Mouse (Mus musculus) left cerebral cortex, adult 2 months (tissue): Measurements from ENCODE around the gene Gpnmb. TPM values are rescaled to one million over a fixed set of nuclear protein-coding genes. Genes with fewer than 3 reads are reported as not detected.

ENCODE experiments used
- DNase-seq, 2 experiments: peaks; one replicate each; pipeline ENCODE4 v3.0.0; 2021 to 2022; ENCODE audit warnings: low spot score in 2 of 2, mixed read lengths in 1 of 2; ENCODE audit errors: extremely low spot score in 1 of 2
- H3K27ac ChIP-seq: fragments of 200-600 bp; 2 replicates; pipeline ENCODE4 v1.8.1; 2022
- H3K4me3 ChIP-seq: fragments of 200-600 bp; 2 replicates; pipeline ENCODE4 v1.8.1; 2022
- CTCF ChIP-seq: fragments of 200-600 bp; IDR thresholded peaks from 2 replicates; pipeline ENCODE4 v1.8.1; 2022; ENCODE audit warnings: antibody characterized with exemption, mild to moderate bottlenecking, moderate library complexity
- intact Hi-C: fragments of 180-260 bp; cut with DNase I; formaldehyde crosslinking; loops from one replicate; pipeline ENCODE4 v1.15.1; 2025
- total RNA-seq, 2 experiments: library from RNA; stranded (reverse); gene quantifications; 2 replicates each; pipeline ENCODE4 v1.2.3; 2021

Gene Gpnmb
- total RNA-seq, 2 experiments from 2014 or later, result 1.3 to 2.5 TPM

DNA sequence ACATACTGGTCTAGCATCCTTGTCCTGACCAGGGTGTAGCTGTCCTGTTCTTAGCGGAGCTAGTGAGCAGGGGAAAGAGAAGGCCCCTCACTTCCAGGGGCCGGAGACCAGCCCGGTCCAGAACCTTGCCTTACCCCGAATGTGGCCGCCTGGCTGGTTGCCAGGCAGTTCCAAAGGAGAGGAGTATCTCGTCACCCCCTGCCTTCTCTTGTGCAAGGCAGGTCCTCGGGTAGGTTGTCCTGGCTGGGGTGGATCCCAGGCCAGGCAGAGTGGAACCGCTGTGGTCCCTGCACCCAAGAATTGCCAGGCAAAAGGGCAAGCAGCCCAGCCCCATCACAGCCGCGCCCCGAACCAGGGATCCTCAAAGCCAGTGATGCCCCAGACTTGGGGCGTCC, 919 bp downstream of the Gpnmb start:
- TF ChIP-seq CTCF, result no peak
- intact Hi-C loops, result no loop called here
- DNase-seq, result no peak
- no peak overlapping the region for H3K27ac ChIP-seq
- H3K4me3 ChIP-seq, result no peak overlapping the region

DNA sequence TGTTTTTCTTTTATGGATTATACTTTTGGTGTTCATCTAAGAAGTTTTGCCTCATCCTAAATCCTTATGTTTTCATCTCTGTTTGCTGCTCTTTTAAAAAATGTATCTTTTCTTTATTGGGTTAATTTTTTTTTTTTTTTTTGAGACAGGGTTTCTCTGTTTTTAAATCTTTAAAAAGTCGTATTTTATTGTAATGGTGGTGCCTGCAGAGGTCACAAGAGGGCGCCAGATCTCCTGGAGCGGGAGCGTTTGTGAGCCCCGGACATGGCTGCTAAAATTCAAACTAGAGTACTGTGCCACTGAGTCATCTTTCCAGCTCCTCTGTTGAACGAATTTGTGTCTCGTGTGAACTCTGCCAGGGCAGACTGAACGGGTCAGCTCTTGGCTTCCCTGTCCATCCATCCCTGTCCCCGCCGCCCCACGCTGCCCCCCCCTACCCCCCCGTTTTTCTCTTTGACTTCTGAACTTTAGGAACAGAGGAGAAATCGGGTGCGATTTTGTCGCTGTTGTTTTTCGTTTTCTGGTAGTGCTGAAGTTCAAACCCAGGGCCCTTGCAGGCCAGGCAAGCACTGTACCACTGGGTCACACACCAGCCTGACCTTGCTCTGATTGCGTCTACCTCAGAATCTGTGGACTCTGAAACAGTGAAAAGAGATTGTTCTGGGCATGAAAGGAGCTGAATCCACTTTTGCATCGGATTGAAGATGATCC, 3.3 kb downstream of the Gpnmb start:
- no peak overlapping the region for H3K4me3 ChIP-seq
- DNase-seq, result peak; percentile 53 to 60
- H3K27ac ChIP-seq, result no peak overlapping the region
- intact Hi-C loops, result no loop called here
- peak; percentile 78 for TF ChIP-seq CTCF

DNA sequence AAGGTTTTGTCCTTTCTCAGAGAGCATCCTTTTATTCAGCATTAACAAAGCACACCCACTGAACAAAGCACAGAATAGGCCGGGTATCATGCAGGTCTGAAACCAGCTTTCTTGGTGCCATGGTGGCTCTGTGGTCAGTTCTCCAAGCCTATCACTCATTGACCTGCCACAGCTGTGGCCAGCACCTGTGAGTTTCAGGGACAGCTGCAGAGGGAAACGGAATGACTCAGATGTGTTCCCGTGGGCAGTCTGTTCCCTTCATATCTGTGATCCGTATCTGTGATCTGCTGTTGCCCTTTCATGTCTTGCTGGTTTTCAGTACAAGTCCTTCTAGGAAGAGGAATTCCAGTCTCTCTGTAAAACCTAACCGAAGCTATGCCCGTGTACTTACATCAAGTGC, 10.2 kb downstream of the Gpnmb start:
- TF ChIP-seq CTCF, result no peak
- no peak for DNase-seq
- H3K4me3 ChIP-seq, result no peak overlapping the region
- H3K27ac ChIP-seq, result no peak overlapping the region
- intact Hi-C loops, result no loop called here

DNA sequence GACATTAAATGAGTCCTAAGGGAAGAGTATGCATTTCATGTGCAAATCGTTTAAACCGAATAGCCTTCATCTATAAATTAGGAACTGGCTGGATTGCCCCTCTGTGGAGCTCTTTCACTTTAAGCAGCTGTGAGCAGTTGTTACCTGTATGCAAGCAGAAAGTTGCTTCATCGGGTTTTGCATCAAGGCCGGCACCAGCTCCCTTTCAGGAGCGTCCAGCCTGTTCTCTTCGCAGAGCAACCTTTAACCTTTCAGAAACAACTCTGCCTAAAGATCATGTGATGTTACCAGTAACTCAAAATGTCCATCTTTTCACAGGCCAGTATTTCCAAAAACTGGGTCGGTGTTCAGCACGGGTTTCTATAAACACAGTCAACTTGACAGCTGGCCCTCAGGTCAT, 10.6 kb downstream of the Gpnmb start:
- no peak for DNase-seq
- Histone ChIP-seq H3K4me3 (no peak overlapping the region), H3K27ac (no peak overlapping the region)
- no peak for TF ChIP-seq CTCF
- intact Hi-C loops, result no loop called here

DNA sequence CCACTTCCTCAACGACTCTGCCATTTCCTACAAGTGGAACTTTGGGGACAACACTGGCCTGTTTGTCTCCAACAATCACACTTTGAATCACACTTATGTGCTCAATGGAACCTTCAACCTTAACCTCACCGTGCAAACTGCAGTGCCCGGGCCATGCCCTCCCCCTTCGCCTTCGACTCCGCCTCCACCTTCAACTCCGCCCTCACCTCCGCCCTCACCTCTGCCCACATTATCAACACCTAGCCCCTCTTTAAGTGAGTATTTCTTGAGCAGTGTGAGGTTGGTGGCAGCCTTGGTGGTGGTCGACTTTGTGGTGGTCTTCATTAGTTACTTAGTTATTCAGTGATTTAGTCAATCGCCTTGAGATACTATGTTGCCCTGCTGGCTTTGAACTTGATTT, 11.5 kb downstream of the Gpnmb start:
- Histone ChIP-seq H3K4me3 (no peak overlapping the region), H3K27ac (no peak overlapping the region)
- intact Hi-C loops, result no loop called here
- no peak for TF ChIP-seq CTCF
- no peak for DNase-seq

DNA sequence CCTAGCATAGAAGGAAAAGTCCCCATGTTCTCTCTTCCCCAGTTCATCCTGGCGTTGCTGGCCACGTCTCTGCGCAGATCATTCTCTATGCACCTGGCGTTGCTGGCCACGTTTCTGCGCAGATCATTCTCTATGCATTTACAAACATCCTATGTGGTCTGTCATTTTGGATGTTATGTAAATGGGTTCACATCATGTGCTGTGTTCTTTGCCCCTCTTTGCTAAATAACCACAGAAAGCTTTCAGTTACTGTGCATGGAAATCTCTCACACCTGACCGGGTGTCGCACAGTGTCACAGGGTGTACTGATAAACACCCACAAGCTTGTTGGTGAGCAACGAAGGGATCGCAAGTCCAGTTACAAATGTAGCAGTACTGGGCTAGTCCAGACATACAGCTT, 12.0 kb downstream of the Gpnmb start:
- no peak for TF ChIP-seq CTCF
- DNase-seq, result no peak
- no peak overlapping the region for H3K27ac ChIP-seq
- intact Hi-C loops, result no loop called here
- H3K4me3 ChIP-seq, result no peak overlapping the region

DNA sequence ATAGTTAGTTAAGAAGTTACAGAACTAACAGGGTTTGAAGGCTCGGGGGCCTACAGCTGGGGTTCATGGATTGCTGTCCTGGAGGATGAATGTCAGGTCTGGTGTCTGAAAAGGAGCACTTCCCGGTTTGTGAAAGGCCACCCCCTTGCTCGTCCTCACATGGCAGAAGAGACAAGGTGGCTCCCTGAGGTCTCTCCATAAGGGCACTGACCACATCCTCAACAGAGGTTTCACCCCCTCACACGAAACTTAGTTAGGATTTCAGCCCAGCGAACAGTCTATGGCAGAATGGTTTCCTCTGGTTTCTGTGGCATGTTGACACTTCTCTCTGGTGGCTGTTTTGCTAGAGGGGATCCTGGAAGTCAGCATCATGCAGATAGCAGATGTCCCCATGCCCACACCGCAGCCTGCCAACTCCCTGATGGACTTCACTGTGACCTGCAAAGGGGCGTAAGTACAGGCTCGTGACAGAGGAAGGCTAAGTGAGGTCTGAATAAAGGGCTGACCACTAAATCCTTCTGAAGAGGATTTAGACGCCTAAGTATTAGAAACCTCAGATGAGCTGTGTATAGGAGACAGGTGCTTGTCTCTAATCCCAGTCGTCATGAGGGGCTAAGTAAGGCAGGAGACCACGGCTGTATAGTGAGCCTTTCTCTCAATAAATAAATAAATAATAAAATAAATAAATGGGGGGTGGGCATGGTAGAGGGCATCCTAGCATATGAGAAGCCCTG, 14.5 kb downstream of the Gpnmb start:
- intact Hi-C loops, result no loop called here
- TF ChIP-seq CTCF, result no peak
- DNase-seq, result no peak
- no peak overlapping the region for H3K4me3 ChIP-seq
- H3K27ac ChIP-seq, result no peak overlapping the region

DNA sequence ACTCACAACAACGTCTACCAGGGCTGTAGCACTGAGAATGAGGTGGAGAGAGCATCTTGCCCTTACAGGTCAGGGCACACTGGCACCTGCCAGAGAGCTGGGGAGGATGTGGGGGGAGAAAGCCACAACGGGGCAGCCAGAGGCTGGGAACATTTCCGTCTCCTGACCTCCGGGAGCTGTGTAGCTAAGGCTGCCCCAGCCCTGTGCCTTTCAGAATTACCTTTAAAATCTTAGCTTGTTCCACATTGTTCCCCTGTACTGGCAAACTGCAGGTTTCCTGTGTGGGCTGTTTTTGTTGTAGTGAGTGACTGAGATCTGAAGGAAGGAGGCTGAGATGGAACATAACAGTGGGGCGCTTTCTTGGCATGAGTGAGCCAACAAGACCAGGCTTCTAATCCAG, 15.8 kb downstream of the Gpnmb start:
- no peak for TF ChIP-seq CTCF
- no peak for DNase-seq
- Histone ChIP-seq H3K4me3 (no peak overlapping the region), H3K27ac (no peak overlapping the region)
- intact Hi-C loops, result no loop called here

DNA sequence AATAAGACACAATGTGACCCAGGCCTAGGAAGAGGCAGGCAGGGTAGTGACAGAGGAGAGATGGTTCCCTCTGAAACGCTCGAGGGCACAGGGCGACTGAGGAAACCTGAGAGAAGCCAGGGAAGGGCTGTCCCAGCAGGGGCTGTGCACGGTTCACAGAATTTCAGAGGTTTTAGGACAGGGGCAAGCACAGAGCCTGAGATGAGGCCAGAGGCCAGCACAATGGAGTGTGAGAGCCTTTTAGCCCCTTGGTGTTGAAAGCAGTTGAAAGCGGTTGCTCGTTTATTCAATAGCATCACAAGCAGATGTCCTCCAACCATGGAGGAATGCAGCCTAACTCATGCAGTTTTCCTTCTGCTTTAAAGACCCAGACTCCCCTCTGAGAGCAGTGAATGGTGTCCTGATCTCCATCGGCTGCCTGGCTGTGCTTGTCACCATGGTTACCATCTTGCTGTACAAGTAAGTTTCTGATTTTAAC, 18.9 kb downstream of the Gpnmb start:
- no peak for DNase-seq
- no peak overlapping the region for H3K27ac ChIP-seq
- TF ChIP-seq CTCF, result no peak
- intact Hi-C loops, result loop anchor here (5.0 kb wide), 3 partner anchors 48 to 342 kb away; partner anchors contain the start of gene Stk31
- no peak overlapping the region for H3K4me3 ChIP-seq

DNA sequence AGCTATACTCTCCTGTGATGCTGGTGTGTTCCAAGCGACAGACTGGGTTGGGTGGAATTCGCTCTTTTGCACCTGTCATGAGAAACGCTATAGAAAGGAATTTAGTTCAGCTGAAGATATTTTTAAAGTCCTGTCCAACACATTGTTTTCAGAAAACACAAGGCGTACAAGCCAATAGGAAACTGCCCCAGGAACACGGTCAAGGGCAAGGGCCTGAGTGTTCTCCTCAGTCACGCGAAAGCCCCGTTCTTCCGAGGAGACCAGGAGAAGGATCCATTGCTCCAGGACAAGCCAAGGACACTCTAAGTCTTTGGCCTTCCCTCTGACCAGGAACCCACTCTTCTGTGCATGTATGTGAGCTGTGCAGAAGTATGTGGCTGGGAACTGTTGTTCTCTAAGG, 19.7 kb downstream of the Gpnmb start:
- no peak for DNase-seq
- Histone ChIP-seq H3K27ac (no peak overlapping the region), H3K4me3 (no peak overlapping the region)
- TF ChIP-seq CTCF, result no peak
- intact Hi-C loops, result loop anchor here (5.0 kb wide), 3 partner anchors 49 to 341 kb away; partner anchors contain the start of gene Stk31

DNA sequence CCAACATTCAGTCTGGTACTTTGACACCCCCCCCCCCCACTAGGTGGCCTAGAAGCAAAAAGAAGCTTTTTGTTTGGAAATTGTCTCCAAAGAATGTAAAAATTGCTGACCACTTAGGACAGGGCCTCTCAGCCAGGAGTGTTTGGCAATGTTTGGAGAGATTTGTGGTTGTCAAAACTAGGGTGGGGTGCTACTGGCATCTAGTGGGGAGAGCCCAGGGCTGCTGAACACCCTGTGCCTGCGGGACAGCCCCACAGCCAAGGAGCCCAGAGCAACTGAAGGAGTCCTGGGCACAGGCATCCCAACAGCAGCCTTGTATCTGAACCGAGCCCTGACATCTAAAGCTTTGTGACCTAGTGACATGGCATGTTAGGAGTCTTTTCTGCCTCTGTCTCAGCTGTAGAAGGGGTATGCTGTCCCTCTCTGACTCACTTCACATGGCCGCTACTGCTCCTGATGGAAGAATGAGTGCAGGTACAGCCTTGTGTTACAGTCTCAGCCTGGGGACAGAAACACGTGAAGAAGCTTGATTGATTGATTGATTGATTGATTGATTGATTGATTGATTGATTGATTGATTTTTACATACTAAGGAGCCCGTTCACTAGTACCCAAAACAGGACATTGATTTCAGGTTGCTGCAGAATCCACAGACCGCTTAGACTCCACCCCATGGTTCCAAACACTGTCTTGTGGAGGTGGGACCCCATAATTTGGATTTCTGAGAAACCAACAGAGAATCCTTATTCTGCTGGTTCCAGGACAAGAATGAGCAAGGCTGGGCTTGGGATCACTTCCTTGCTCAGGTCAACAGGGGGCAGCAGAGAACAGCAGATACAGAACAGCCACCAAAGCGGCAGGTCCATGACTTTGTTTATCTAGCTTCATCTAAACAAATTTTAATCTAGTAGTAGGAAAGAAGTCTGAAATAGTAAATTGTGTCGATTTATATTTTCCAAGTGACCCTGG, 21.0 kb downstream of the Gpnmb start:
- no peak overlapping the region for H3K4me3 ChIP-seq
- peak; percentile 98 for TF ChIP-seq CTCF
- DNase-seq, result peak; percentile 56 to 72
- intact Hi-C loops, result loop anchor here (1.0 to 5.0 kb wide), 5 partner anchors 50 to 340 kb away; partner anchors contain the start of gene Stk31
- no peak overlapping the region for H3K27ac ChIP-seq
